Mouse (Mus musculus): Measurements from ENCODE around the gene Lgr5. TPM values are rescaled to one million over a fixed set of nuclear protein-coding genes. Genes with fewer than 3 reads are reported as not detected.

The Lgr5 gene
- total RNA-seq, 1 experiment from 2014 or later: 35.7 TPM

GRCm38 (mm10) chr10:115570577-115570976 is 17.0 kb downstream of the Lgr5 start:
- DNase-seq: no peak

DNA sequence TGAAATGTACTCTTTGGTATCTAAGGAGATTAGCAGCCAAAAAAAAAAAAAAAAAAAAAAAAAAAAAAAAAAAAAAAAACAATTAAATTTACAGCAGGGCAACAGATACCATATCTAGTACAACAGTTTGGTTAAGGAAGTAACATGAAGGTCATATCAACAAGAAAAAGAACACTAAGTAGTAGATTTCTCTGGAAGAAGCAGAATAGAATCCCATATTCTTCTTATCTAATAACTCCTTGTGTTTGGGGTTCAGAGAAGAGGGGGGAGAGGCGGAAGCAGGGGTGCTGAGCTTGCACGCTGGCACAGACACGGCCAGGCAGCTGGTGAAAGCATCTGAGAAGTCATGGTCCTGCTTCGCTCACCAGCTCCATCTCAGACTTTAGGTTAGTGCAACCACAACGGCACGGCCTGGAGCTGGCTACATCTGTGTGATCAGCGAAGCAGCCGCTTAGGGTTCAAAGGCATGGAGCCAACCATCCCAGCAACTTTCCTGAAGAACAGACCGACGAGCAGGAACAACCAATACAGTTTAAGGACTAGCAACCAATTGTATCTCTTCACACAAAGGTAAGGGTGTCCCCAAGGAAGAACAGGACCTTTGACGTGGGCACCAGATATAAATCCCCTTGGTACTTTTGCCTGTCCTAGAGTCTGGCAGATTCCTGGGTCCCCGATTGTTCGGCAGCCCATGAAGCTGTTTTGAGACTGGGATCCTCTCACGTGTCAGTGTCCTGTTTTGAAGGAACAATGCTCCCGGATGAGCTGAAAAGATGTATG is 17.7 kb downstream of the Lgr5 start, which contains the start of gene A930009A15Rik:
Gene A930009A15Rik (plus strand): TSS at position 275 of the 780 bp plus-strand sequence.
- no peak for DNase-seq

- DNase-seq: no peak
These were observed 23.6 kb downstream of the Lgr5 start for GRCm38 (mm10) chr10:115563961-115564360.

- DNase-seq: no peak
These were observed 24.5 kb downstream of the Lgr5 start for GRCm38 (mm10) chr10:115562911-115563686.

- no peak for DNase-seq
These were observed 26.3 kb downstream of the Lgr5 start for GRCm38 (mm10) chr10:115561136-115561880.

DNA sequence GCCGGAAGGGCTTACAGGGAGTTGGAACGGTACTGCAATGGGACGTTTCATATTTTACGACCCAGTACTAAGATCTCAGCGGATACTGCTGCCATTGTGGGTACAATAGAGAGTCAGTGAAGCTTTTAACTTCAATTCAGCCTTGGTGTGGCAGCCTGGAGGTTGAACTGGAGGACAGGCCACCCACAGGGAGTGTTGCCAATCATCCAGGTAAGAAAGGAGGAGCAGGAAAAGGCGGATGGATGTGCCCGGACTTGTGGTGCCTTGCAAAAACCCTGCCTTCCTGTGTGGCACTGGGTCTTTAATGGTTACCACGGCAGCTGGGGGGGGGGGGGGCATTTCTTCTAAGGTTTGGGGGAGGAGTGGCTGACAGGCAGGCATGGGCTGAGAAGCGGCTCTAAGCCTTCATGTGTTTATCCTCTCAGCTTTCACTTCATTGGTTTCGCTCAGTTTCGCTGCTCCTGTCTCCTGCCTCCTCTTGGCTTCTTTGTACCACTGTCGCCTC is 30.8 kb downstream of the Lgr5 start:
- no peak for DNase-seq

- no peak for DNase-seq
These were observed 32.3 kb downstream of the Lgr5 start for GRCm38 (mm10) chr10:115555191-115555765.

- no peak for DNase-seq
These were observed 34.0 kb downstream of the Lgr5 start for GRCm38 (mm10) chr10:115553352-115554113.

- no peak for DNase-seq
These were observed 36.5 kb downstream of the Lgr5 start for GRCm38 (mm10) chr10:115551069-115551468.

DNA sequence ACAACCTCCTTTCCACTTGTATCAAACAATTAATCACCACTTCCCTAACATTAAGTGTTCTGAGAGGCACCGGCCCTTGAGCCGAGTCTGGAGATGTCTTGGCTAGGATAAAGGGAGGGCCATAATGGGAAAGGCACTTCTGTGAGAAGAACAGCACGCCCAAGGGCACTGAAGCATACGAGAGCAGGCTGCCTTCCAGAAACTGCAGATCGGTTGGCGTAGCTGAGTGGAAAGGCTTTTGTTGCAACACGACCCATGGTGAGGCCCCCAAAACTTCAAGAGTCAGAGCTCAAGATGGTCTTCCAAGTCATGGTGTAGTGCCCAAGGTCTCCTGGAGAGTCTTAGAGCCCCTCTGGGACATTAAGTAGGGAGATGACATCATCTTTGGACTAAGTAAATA is 37.3 kb downstream of the Lgr5 start:
- DNase-seq: no peak

GRCm38 (mm10) chr10:115542917-115543316 is 44.7 kb downstream of the Lgr5 start:
- DNase-seq: no peak

DNA sequence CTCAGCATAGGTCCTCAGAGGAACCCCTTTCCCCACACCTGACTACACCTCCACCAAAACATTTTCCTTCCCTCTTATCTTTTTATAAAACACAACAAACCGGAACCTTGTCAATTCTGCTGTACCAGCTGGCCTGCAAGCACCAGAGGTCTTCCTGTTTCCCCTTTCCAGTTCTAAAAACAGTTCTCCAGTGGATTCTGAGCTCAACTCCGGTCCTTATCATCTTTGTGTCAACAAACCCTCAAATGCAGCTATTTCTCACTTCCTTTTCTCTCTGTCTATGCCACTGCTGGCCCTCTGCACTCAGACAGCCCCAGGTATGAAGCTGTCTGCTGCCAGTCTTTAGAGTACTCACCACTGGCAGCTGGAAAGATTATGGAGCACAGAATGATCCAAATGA is 56.8 kb downstream of the Lgr5 start:
- DNase-seq: no peak

GRCm38 (mm10) chr10:115529768-115530167 is 57.8 kb downstream of the Lgr5 start:
- no peak for DNase-seq

DNA sequence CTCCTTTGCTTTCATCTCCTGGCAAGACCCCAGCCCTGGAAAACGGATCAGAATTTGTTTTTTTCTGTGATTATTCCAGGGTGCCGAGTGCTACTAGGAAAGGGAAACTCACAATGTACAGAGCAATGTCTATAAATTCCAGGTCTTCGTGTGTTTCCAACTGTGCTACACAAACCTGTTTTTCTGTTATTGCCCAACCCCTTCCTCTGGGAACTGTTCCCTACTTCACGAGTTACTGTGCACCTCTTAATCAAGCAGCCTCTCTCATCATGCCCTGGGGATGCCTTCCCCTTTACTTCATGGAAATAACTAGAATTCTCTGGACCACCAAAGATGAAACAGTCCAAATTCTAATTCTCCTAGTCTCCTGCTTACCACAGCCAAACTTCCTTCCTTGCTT is 58.7 kb downstream of the Lgr5 start:
- DNase-seq: no peak

- no peak for DNase-seq
These were observed 66.5 kb downstream of the Lgr5 start for GRCm38 (mm10) chr10:115521081-115521451.

GRCm38 (mm10) chr10:115520200-115521080 is 67.1 kb downstream of the Lgr5 start:
- DNase-seq: no peak

GRCm38 (mm10) chr10:115518845-115519244 is 68.7 kb downstream of the Lgr5 start:
- no peak for DNase-seq

DNA sequence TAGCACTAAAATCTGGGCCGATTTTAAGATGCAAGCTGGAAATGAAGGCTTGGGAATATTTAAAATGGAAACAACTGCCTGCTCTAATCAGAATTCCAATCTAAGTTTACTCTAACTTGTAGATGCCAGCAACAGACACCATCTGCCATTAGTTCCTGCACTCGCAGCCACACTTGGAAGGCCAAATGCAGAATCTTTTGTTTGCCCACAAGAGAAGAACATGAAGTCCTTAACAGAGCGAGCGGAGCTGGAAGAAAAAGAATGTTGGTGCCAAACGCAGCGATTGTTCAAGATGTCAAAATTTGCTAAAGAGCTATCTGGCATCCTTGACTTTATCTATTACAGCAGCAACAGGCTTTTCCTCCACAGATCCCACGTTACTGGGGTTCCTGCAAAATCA is 72.1 kb downstream of the Lgr5 start:
- no peak for DNase-seq

- no peak for DNase-seq
These were observed 76.6 kb downstream of the Lgr5 start for GRCm38 (mm10) chr10:115510959-115511358.

- no peak for DNase-seq
These were observed 81.8 kb downstream of the Lgr5 start for GRCm38 (mm10) chr10:115505631-115506239.

Data from adrenal gland, postnatal 25 days (tissue).